Mouse (Mus musculus): ENCODE results near the gene Cela3b. TPM values are rescaled to one million over a fixed set of nuclear protein-coding genes. Genes with fewer than 3 reads are reported as not detected.

Cela3b gene
- polyA plus RNA-seq, 1 experiment from 2014 or later: not detected

DNA sequence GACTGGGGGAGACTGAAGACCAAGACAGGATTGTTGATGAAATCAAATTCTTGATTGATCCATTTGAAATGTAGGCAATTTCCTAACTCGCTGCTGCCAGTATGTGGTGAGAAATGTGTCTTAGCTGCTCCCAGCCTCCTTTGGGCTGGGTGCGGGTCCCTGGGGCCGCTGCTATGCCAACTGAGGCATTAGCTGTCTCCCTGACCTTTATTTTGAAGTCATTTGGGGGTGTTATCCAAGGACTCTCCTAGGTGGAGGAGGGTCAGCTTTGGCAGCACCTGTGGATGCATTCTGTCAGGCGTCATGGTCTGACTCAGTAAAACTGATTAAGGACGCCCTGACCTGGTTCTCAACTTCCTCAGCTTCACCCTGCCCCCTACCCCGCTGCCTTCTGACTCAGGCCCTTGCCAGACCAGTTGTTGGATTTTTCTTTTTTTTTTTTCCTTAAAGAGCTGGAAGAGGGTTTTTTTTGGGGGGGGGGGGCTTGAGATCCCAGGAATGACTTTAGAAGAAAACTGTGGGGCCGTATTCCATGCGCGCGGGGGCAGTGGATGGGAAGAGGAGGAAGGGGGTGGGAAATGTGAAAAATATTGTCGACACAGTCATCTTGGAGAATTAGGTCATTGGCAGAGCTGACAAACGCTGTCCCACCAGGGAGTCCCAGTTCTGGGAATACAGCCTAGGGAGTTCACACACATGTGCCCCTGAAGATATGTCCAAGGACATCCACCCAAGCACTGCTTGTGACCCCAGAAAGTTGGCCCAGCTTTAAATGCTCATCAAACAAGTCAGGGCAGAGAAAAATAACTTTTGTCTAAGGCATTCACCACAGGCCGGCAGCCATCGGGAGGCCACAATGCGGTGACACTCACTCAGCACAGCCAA, 33.5 kb downstream of the Cela3b start:
- WGBS: 74% methylated on average over 15 of the region's 15 CpGs
- Histone ChIP-seq H3K27me3 (no peaks in the 10 kb centered on the region), H3K27ac (no peak overlapping the region), H3K9me3 (no peaks in the 10 kb centered on the region), H3K36me3 (no peaks in the 10 kb centered on the region), H3K9ac (no peak overlapping the region), H3K4me3 (no peak overlapping the region), H3K4me2 (no peak overlapping the region), H3K4me1 (no peaks in the 10 kb centered on the region)
- no peak for ATAC-seq (ENCODE audit: insufficient number of reproducible peaks, low FRiP score, low TSS enrichment, low read depth)

- 66% methylated on average over 9 of the region's 9 CpGs for WGBS
- Histone ChIP-seq H3K36me3 (peaks cover 5% of the 10 kb centered on the region; the same call in 1 of the 2 replicates), H3K4me1 (peaks cover 7% of the 10 kb centered on the region), H3K27me3 (no peaks in the 10 kb centered on the region), H3K27ac (no peak overlapping the region), H3K4me2 (no peak overlapping the region), H3K9ac (no peak overlapping the region), H3K9me3 (no peaks in the 10 kb centered on the region), H3K4me3 (no peak overlapping the region)
- no peak for ATAC-seq (ENCODE audit: insufficient number of reproducible peaks, low FRiP score, low TSS enrichment, low read depth)
These were observed 36.8 kb downstream of the Cela3b start for GRCm38 (mm10) chr4:137393378-137394135.

- H3K36me3 ChIP-seq: peaks cover 5% of the 10 kb centered on the region; the same call in 1 of the 2 replicates
- peaks cover 7% of the 10 kb centered on the region for H3K4me1 ChIP-seq
- H3K9me3 ChIP-seq: no peaks in the 10 kb centered on the region
- H3K9ac ChIP-seq: no peak overlapping the region
- no peak overlapping the region for H3K27ac ChIP-seq
- ATAC-seq (ENCODE audit: insufficient number of reproducible peaks, low FRiP score, low TSS enrichment, low read depth): no peak
- no peaks in the 10 kb centered on the region for H3K27me3 ChIP-seq
- no peak overlapping the region for H3K4me3 ChIP-seq
- 84% methylated on average over 9 of the region's 9 CpGs for WGBS
- no peak overlapping the region for H3K4me2 ChIP-seq
These were observed 37.5 kb downstream of the Cela3b start for GRCm38 (mm10) chr4:137392874-137393273.

DNA sequence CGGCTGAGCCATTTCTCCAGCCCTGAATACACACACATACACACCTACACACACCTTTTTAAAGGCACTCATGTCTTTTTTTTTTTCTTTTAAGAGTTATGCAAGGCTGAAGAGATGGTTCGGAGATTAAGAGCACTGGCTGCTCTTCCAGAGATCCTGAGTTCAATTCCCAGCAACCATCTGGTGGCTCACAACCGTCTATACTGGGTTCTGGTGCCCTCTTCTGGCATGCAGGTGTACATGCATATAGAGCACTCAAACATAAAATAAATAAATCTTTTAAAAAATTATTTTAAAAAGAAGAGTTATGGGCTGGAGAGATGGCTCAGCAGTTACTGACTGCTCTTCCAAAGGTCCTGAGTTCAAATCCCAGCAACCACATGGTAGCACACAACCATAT, 39.1 kb downstream of the Cela3b start:
- H3K9me3 ChIP-seq: no peaks in the 10 kb centered on the region
- no peak overlapping the region for H3K27ac ChIP-seq
- no peak for ATAC-seq (ENCODE audit: insufficient number of reproducible peaks, low FRiP score, low TSS enrichment, low read depth)
- peaks cover 12% of the 10 kb centered on the region for H3K4me1 ChIP-seq
- H3K36me3 ChIP-seq: peaks cover 5% of the 10 kb centered on the region; the same call in 1 of the 2 replicates
- no peak overlapping the region for H3K9ac ChIP-seq
- 89% methylated on average over 3 of the region's 3 CpGs for WGBS
- H3K4me2 ChIP-seq: no peak overlapping the region
- no peak overlapping the region for H3K4me3 ChIP-seq
- no peaks in the 10 kb centered on the region for H3K27me3 ChIP-seq

GRCm38 (mm10) chr4:137390196-137390595, 40.1 kb downstream of the Cela3b start:
- peaks cover 12% of the 10 kb centered on the region for H3K4me1 ChIP-seq
- no peak overlapping the region for H3K4me3 ChIP-seq
- WGBS: 90% methylated on average over 4 of the region's 4 CpGs
- H3K9ac ChIP-seq: no peak overlapping the region
- peaks cover 5% of the 10 kb centered on the region; the same call in 1 of the 2 replicates for H3K36me3 ChIP-seq
- ATAC-seq (ENCODE audit: insufficient number of reproducible peaks, low FRiP score, low TSS enrichment, low read depth): no peak
- no peaks in the 10 kb centered on the region for H3K9me3 ChIP-seq
- H3K4me2 ChIP-seq: no peak overlapping the region
- H3K27me3 ChIP-seq: no peaks in the 10 kb centered on the region
- no peak overlapping the region for H3K27ac ChIP-seq

DNA sequence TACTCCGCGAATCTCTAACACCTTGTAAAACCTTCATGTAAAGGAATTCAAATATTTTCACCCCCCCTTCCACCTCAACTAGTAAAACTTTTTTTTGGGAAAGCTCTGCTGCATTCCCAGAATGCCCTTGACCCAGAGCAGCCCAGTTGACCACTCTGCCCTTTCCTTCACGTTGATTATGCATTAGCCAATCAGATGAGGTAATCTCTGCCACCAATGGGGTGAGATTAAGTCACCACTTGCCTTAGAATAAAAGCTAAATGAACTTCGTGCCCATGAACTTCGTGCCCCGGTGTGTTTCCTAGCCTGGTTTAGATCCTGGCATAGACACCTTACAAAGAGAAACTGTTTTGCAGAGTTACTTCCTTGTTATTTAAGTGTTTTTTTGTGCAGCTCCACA, 41.4 kb downstream of the Cela3b start:
- no peak for ATAC-seq (ENCODE audit: insufficient number of reproducible peaks, low FRiP score, low TSS enrichment, low read depth)
- peak overlapping the region; percentile 85; the same call in 1 of the 2 replicates for H3K9ac ChIP-seq
- H3K36me3 ChIP-seq: peaks cover 5% of the 10 kb centered on the region; the same call in 1 of the 2 replicates
- no peaks in the 10 kb centered on the region for H3K27me3 ChIP-seq
- peak overlapping the region; percentile 91 for H3K27ac ChIP-seq
- no peaks in the 10 kb centered on the region for H3K9me3 ChIP-seq
- peak overlapping the region; percentile 61 for H3K4me2 ChIP-seq
- peak overlapping the region; percentile 86 for H3K4me3 ChIP-seq
- H3K4me1 ChIP-seq: peaks cover 12% of the 10 kb centered on the region
- 38% methylated on average over 6 of the region's 6 CpGs for WGBS

GRCm38 (mm10) chr4:137388059-137388794, 42.1 kb downstream of the Cela3b start:
- Histone ChIP-seq H3K9me3 (no peaks in the 10 kb centered on the region), H3K27me3 (no peaks in the 10 kb centered on the region), H3K27ac (peak overlapping the region; percentile 91), H3K4me1 (peaks cover 12% of the 10 kb centered on the region), H3K9ac (peak overlapping the region; percentile 85), H3K4me3 (peak overlapping the region; percentile 86), H3K36me3 (peaks cover 5% of the 10 kb centered on the region; the same call in 1 of the 2 replicates), H3K4me2 (peak overlapping the region; percentile 61)
- 1% methylated on average over 46 of the region's 46 CpGs for WGBS
- ATAC-seq (ENCODE audit: insufficient number of reproducible peaks, low FRiP score, low TSS enrichment, low read depth): peak; percentile 91

- Histone ChIP-seq H3K9me3 (no peaks in the 10 kb centered on the region), H3K27ac (peak overlapping the region; percentile 91), H3K9ac (peak overlapping the region; percentile 85), H3K4me2 (peak overlapping the region; percentile 61), H3K36me3 (peaks cover 5% of the 10 kb centered on the region; the same call in 1 of the 2 replicates), H3K27me3 (no peaks in the 10 kb centered on the region), H3K4me3 (peak overlapping the region; percentile 86), H3K4me1 (peaks cover 12% of the 10 kb centered on the region)
- ATAC-seq (ENCODE audit: insufficient number of reproducible peaks, low FRiP score, low TSS enrichment, low read depth): no peak
- WGBS: under 1% methylated on average over 20 of the region's 20 CpGs
These were observed 42.8 kb downstream of the Cela3b start for GRCm38 (mm10) chr4:137387482-137388058.

DNA sequence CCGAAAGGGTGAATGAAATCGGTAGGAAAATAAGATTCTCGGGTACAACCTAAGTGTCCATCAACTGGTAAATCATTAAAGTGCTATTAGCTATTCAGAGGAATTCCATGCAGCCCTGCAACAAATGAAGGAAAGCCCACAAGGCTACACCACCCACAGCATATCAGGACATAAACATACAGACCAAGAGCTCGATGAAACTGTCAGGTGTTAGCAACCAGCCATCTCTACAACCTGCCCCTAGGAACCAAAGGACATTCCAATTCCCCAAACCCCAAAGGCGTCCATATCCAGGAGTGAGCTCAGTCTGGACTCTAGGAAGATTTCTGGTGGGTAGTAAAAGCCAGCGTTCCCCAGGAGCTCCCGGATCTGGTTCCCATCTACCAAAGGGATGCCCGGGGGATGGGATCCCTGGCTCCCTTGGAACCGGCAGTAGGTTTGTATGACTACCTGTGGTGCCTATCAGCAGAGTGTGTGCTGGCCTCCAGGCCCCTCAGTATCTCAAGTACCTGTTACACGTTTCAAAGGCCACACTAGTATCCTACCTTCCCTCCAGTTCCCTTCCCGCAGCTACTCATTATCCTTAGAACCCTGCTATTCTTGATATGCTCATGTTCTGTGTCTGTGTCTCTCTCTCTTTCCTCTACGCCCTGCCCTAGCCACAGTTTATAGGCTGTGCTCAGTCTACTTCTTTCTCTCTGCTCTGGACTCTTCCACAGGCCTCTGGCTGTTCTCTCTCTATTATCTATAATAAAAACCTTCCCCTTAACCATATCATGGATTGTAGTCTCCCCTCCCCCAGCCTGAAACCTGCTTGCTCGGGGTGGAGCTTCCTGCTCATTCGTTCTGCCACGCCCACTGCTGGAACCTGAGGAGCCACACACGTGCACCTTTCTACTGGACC, 49.4 kb downstream of the Cela3b start:
- Histone ChIP-seq H3K9me3 (no peaks in the 10 kb centered on the region), H3K4me1 (peaks cover 4% of the 10 kb centered on the region; the same call in 1 of the 2 replicates), H3K27ac (peak overlapping the region; percentile 17; the same call in 1 of the 2 replicates), H3K4me3 (no peak overlapping the region), H3K36me3 (no peaks in the 10 kb centered on the region), H3K4me2 (no peak overlapping the region), H3K9ac (no peak overlapping the region), H3K27me3 (no peaks in the 10 kb centered on the region)
- ATAC-seq (ENCODE audit: insufficient number of reproducible peaks, low FRiP score, low TSS enrichment, low read depth): no peak
- WGBS: 28% methylated on average over 16 of the region's 16 CpGs

DNA sequence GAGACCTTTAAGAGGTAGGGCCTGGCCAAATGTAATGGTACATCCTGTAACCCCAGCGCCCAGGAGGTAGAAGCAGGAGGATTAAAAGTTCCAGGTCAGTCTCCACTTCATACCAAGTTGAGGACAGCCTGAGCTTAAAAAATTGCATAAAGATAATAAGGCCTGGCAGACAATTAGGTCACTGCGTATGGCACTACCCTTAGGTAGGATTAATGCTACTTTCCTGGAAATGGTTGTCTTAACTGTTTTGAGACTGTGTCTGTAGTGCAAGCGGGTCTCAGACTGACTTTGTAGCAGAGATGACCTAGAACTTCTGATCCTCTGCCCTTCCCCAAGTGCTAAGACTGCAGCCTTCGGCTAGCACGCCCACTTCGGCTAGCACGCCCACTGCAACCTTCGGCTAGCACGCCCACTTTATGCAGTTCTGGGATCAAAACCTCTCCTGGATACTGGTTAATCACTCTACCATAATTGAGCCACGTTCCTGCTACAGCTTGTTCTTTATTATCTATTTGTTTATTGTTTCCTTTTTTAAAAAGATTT, 50.6 kb downstream of the Cela3b start:
- Histone ChIP-seq H3K36me3 (no peaks in the 10 kb centered on the region), H3K27ac (no peak overlapping the region), H3K4me1 (peaks cover 12% of the 10 kb centered on the region), H3K9me3 (no peaks in the 10 kb centered on the region), H3K27me3 (no peaks in the 10 kb centered on the region), H3K4me3 (no peak overlapping the region), H3K4me2 (no peak overlapping the region), H3K9ac (no peak overlapping the region)
- WGBS: 87% methylated on average over 10 of the region's 10 CpGs
- ATAC-seq (ENCODE audit: insufficient number of reproducible peaks, low FRiP score, low TSS enrichment, low read depth): no peak
